Mouse (Mus musculus): Measurements from ENCODE around the gene Acsbg2. TPM values are rescaled to one million over a fixed set of nuclear protein-coding genes. Genes with fewer than 3 reads are reported as not detected.
A peak's percentile ranks its signal among the peaks of the same experiment; 100 is the strongest.

Gene Acsbg2
- total and polyA plus RNA-seq, 3 experiments, result not detected

- H3K9me3 ChIP-seq (replicated peaks; ENCODE audit: insufficient read depth, low read length), result no peaks in the 10 kb centered on the region
- peaks cover 0 to 30% of the 10 kb centered on the region in 2 experiments; a peak in 2 of 4 replicates for H3K36me3 ChIP-seq (ENCODE audit: control insufficient read depth in 1 of 2, insufficient read depth in 2 of 2, low read length in 2 of 2)
- DNase-seq (ENCODE audit: low read depth, low spot score), result peak; percentile 57
- TF ChIP-seq NRF1 (IDR thresholded peaks at IDR 0.05; ENCODE audit: insufficient read depth, low read depth, low read length, poor library complexity, severe bottlenecking) (no peak), POLR2A (IDR thresholded peaks at IDR 0.05; ENCODE audit: control insufficient read depth in 1 of 2, insufficient read depth in 1 of 2, low read depth in 1 of 2, low read length in 2 of 2, poor library complexity in 1 of 2) (0 out of 4 replicates have a peak, but pooled peaks of 1 of the 2 experiments have one; percentile 37), EP300 (IDR thresholded peaks at IDR 0.05; ENCODE audit: low read depth in 1 of 2, low read length in 2 of 2) (peak in 1 of 2 experiments; percentile 42; a peak in 1 of 4 replicates)
- H3K9ac ChIP-seq (ENCODE audit: control insufficient read depth, low read depth, low read length, poor library complexity, severe bottlenecking), result peak within 1 kb of the TSS; percentile 72
- peak within 1 kb of the TSS; percentile 67 to 75 for H3K4me3 ChIP-seq (ENCODE audit: control insufficient read depth in 1 of 2, insufficient read depth in 1 of 2, low read depth in 2 of 2, low read length in 2 of 2)
- peak within 1 kb of the TSS; percentile 60 for H3K27ac ChIP-seq (ENCODE audit: control insufficient read depth, low read depth, low read length)
- peaks cover 17% of the 10 kb centered on the region for H3K79me2 ChIP-seq (ENCODE audit: control insufficient read depth, insufficient read depth, low read length, poor library complexity)
- H3K4me1 ChIP-seq (ENCODE audit: control insufficient read depth in 1 of 2, insufficient read depth in 2 of 2, low read length in 2 of 2), result peaks cover 0 to 40% of the 10 kb centered on the region in 2 experiments; a peak in 2 of 4 replicates
- no peaks in the 10 kb centered on the region for H3K27me3 ChIP-seq (ENCODE audit: control insufficient read depth in 1 of 2, insufficient read depth in 2 of 2, low read length in 2 of 2)
Observed at GRCm38 (mm10) chr17:56830411-56831110, 43.7 kb downstream of the Acsbg2 start, which contains the start of gene Rfx2. Rfx2 (minus strand) TSS chr17:56831013.

DNA sequence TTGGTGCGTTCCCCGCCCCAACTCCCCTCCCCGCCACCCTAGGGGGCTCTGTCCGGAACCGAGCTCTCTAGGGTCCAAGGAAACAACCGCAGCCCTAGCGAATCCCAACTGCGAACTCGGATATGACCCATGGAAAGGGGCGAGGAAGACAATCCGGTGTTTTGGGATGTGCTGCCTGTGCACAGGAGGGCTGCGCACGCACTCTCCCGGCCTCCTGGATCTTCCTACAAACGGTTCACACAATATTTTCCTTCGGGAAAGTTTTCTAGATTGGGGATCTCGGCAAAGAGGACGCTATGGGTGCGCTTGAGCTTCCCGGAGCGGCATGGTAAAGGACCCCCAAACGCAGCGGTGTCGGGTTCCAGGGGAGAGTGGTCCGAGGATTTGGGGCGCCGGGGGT lies 44.5 kb downstream of the Acsbg2 start:
- H3K79me2 ChIP-seq (ENCODE audit: control insufficient read depth, insufficient read depth, low read length, poor library complexity), result peaks cover 17% of the 10 kb centered on the region
- TF ChIP-seq NRF1 (IDR thresholded peaks at IDR 0.05; ENCODE audit: insufficient read depth, low read depth, low read length, poor library complexity, severe bottlenecking), result peak; percentile 63
- TF ChIP-seq NELFE (IDR thresholded peaks at IDR 0.05; ENCODE audit: low read depth, low read length), result no peak
- peak; percentile 34; the same call in 1 of the 2 replicates for TF ChIP-seq SIN3A (IDR thresholded peaks at IDR 0.05; ENCODE audit: low read length)
- TF ChIP-seq POLR2A (IDR thresholded peaks at IDR 0.05; ENCODE audit: control insufficient read depth in 1 of 2, insufficient read depth in 1 of 2, low read depth in 1 of 2, low read length in 2 of 2, poor library complexity in 1 of 2), result no peak
- TF ChIP-seq ETS1 (IDR thresholded peaks at IDR 0.05; ENCODE audit: low read depth, low read length), result no peak
- TF ChIP-seq CHD2 (IDR thresholded peaks at IDR 0.05; ENCODE audit: low read length), result no peak
- no peak for TF ChIP-seq RAD21 (IDR thresholded peaks at IDR 0.05; ENCODE audit: low read depth, low read length)
- no peaks in the 10 kb centered on the region for H3K9me3 ChIP-seq (replicated peaks; ENCODE audit: insufficient read depth, low read length)
- peak; percentile 56 for DNase-seq (ENCODE audit: low read depth, low spot score)
- peaks cover 0 to 45% of the 10 kb centered on the region in 2 experiments; a peak in 2 of 4 replicates for H3K4me1 ChIP-seq (ENCODE audit: control insufficient read depth in 1 of 2, insufficient read depth in 2 of 2, low read length in 2 of 2)
- H3K4me3 ChIP-seq (ENCODE audit: control insufficient read depth in 1 of 2, insufficient read depth in 1 of 2, low read depth in 2 of 2, low read length in 2 of 2), result peak overlapping the region; percentile 67 to 75
- peak overlapping the region; percentile 72 for H3K9ac ChIP-seq (ENCODE audit: control insufficient read depth, low read depth, low read length, poor library complexity, severe bottlenecking)
- H3K27ac ChIP-seq (ENCODE audit: control insufficient read depth, low read depth, low read length), result peak overlapping the region; percentile 60
- H3K36me3 ChIP-seq (ENCODE audit: control insufficient read depth in 1 of 2, insufficient read depth in 2 of 2, low read length in 2 of 2), result peaks cover 0 to 30% of the 10 kb centered on the region in 2 experiments; a peak in 2 of 4 replicates
- H3K27me3 ChIP-seq (ENCODE audit: control insufficient read depth in 1 of 2, insufficient read depth in 2 of 2, low read length in 2 of 2), result no peaks in the 10 kb centered on the region

- Histone ChIP-seq H3K36me3 (ENCODE audit: control insufficient read depth in 1 of 2, insufficient read depth in 2 of 2, low read length in 2 of 2) (peaks cover 0 to 30% of the 10 kb centered on the region in 2 experiments; a peak in 2 of 4 replicates), H3K4me1 (ENCODE audit: control insufficient read depth in 1 of 2, insufficient read depth in 2 of 2, low read length in 2 of 2) (peaks cover 0 to 45% of the 10 kb centered on the region in 2 experiments; a peak in 2 of 4 replicates), H3K27ac (ENCODE audit: control insufficient read depth, low read depth, low read length) (peak overlapping the region; percentile 60), H3K79me2 (ENCODE audit: control insufficient read depth, insufficient read depth, low read length, poor library complexity) (peaks cover 17% of the 10 kb centered on the region), H3K9me3 (replicated peaks; ENCODE audit: insufficient read depth, low read length) (no peaks in the 10 kb centered on the region), H3K9ac (ENCODE audit: control insufficient read depth, low read depth, low read length, poor library complexity, severe bottlenecking) (peak overlapping the region; percentile 72), H3K27me3 (ENCODE audit: control insufficient read depth in 1 of 2, insufficient read depth in 2 of 2, low read length in 2 of 2) (no peaks in the 10 kb centered on the region), H3K4me3 (ENCODE audit: control insufficient read depth in 1 of 2, insufficient read depth in 1 of 2, low read depth in 2 of 2, low read length in 2 of 2) (peak overlapping the region; percentile 67 to 75)
- DNase-seq (ENCODE audit: low read depth, low spot score), result peak; percentile 50
- no peak for TF ChIP-seq ZNF384 (IDR thresholded peaks at IDR 0.05; ENCODE audit: low read depth, low read length)
- 0 out of 2 replicates have a peak, but pooled peaks have one; percentile 21 for TF ChIP-seq MYC (IDR thresholded peaks at IDR 0.05; ENCODE audit: low read depth, low read length)
- TF ChIP-seq NELFE (IDR thresholded peaks at IDR 0.05; ENCODE audit: low read depth, low read length), result no peak
- no peak for TF ChIP-seq JUND (IDR thresholded peaks at IDR 0.05; ENCODE audit: low read depth, low read length)
- TF ChIP-seq POLR2AphosphoS5 (IDR thresholded peaks at IDR 0.05; ENCODE audit: borderline replicate concordance, low read depth, low read length), result no peak
- no peak for TF ChIP-seq ZKSCAN1 (IDR thresholded peaks at IDR 0.05; ENCODE audit: low read depth, low read length)
- peak; percentile 55; the same call in 1 of the 2 replicates for TF ChIP-seq MAZ (IDR thresholded peaks at IDR 0.05; ENCODE audit: low read depth, low read length)
- TF ChIP-seq RCOR1 (IDR thresholded peaks at IDR 0.05; ENCODE audit: low read depth, low read length), result no peak
- no peak for TF ChIP-seq POLR2A (IDR thresholded peaks at IDR 0.05; ENCODE audit: control insufficient read depth in 1 of 2, insufficient read depth in 1 of 2, low read depth in 1 of 2, low read length in 2 of 2, poor library complexity in 1 of 2)
- no peak for TF ChIP-seq ELF1 (IDR thresholded peaks at IDR 0.05; ENCODE audit: low read depth, low read length)
- peak; percentile 93 for TF ChIP-seq BHLHE40 (IDR thresholded peaks at IDR 0.05; ENCODE audit: borderline replicate concordance, low read depth, low read length)
- TF ChIP-seq CTCF (IDR thresholded peaks at IDR 0.05 in 2 of 3, conservative IDR thresholded peaks at IDR 0.05 in 1 of 3; ENCODE audit: control insufficient read depth in 1 of 3, insufficient read depth in 1 of 3, low read depth in 2 of 3, low read length in 3 of 3, poor library complexity in 1 of 3, severe bottlenecking in 1 of 3), result no peak
- TF ChIP-seq GABPA (IDR thresholded peaks at IDR 0.05; ENCODE audit: low read depth, low read length), result no peak
- 0 out of 2 replicates have a peak, but pooled peaks have one; percentile 10 for TF ChIP-seq ETS1 (IDR thresholded peaks at IDR 0.05; ENCODE audit: low read depth, low read length)
- TF ChIP-seq NRF1 (IDR thresholded peaks at IDR 0.05; ENCODE audit: insufficient read depth, low read depth, low read length, poor library complexity, severe bottlenecking), result no peak
- TF ChIP-seq UBTF (IDR thresholded peaks at IDR 0.05; ENCODE audit: borderline replicate concordance, insufficient read depth, low read depth, low read length), result no peak
- TF ChIP-seq RAD21 (IDR thresholded peaks at IDR 0.05; ENCODE audit: low read depth, low read length), result no peak
- TF ChIP-seq MAX (IDR thresholded peaks at IDR 0.05; ENCODE audit: low read length), result peak; percentile 58; the same call in 1 of the 2 replicates
Observed at GRCm38 (mm10) chr17:56829171-56829570, 45.1 kb downstream of the Acsbg2 start.
